Mouse (Mus musculus): ENCODE results near the gene Eef2. TPM values are rescaled to one million over a fixed set of nuclear protein-coding genes. Genes with fewer than 3 reads are reported as not detected.
"Not testable (repeated sequence)": the region's sequence is repeated elsewhere in the genome, so short reads cannot be mapped to it uniquely, and the experiment has no call there.

The Eef2 gene
- polyA plus RNA-seq, 1 experiment = 468 TPM

- WGBS = 59% methylated on average over 8 of the region's 8 CpGs
- Histone ChIP-seq H3K4me1 (ENCODE audit: control insufficient read depth, insufficient read depth, low read length) (no peaks in the 10 kb centered on the region), H3K4me3 (replicated peaks; ENCODE audit: control insufficient read depth, low read depth, low read length) (no peak overlapping the region), H3K27ac (ENCODE audit: control insufficient read depth, insufficient read depth, low read depth, low read length, poor library complexity) (no peak overlapping the region)
- no peak for TF ChIP-seq CTCF (IDR thresholded peaks at IDR 0.05; ENCODE audit: control insufficient read depth, insufficient read depth, low read length)
- TF ChIP-seq POLR2A (IDR thresholded peaks at IDR 0.05; ENCODE audit: borderline replicate concordance, control insufficient read depth, low read depth, low read length) = no peak
Measured at GRCm38 (mm10) chr10:81202978-81203720, 26.7 kb downstream of the Eef2 start.

DNA sequence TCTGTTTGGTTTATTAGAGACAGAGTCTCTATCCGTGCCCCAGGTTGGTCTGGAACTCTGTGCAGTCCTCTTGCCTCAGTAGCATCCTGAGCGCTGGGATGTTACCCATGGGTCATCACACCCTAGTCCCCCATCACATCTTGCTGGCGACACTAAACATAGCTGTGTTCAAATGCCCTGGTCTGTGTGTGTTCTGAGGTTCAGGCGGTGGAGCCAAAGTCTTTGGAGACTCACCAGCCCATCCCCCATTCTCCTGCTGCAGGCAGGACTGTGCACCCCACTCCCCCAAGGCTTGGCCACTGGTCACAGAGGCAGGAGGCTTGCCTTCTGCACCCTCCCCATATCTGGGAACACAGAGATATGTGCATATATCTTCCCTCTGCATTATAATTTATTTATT lies 27.7 kb downstream of the Eef2 start:
- TF ChIP-seq POLR2A (IDR thresholded peaks at IDR 0.05; ENCODE audit: borderline replicate concordance, control insufficient read depth, low read depth, low read length) (no peak), CTCF (IDR thresholded peaks at IDR 0.05; ENCODE audit: control insufficient read depth, insufficient read depth, low read length) (no peak)
- no peaks in the 10 kb centered on the region for H3K4me1 ChIP-seq (ENCODE audit: control insufficient read depth, insufficient read depth, low read length)
- H3K4me3 ChIP-seq (replicated peaks; ENCODE audit: control insufficient read depth, low read depth, low read length) = no peak overlapping the region
- no peak overlapping the region for H3K27ac ChIP-seq (ENCODE audit: control insufficient read depth, insufficient read depth, low read depth, low read length, poor library complexity)
- WGBS = 73% methylated on average over 4 of the region's 4 CpGs

DNA sequence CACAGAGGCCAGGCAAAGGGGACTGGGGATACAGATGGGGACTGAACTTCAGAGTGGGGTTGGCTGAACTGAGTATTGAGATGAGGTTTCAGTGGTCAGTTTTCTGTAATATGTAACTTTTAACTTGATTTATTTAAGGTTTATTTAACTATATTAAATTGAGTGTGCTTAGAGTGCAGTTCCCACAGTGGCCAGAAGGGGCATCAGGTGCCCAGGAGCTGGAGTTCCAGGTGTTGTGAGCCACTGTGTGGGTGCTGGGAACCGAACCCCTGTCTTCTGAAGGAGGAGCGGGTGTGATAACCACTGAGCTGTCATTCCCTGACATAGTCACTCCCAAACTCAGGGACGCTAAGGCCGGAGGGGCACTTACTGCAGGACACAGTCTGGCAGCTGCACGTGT lies 33.7 kb downstream of the Eef2 start:
- Histone ChIP-seq H3K4me1 (ENCODE audit: control insufficient read depth, insufficient read depth, low read length) (no peaks in the 10 kb centered on the region), H3K27ac (ENCODE audit: control insufficient read depth, insufficient read depth, low read depth, low read length, poor library complexity) (no peak overlapping the region), H3K4me3 (replicated peaks; ENCODE audit: control insufficient read depth, low read depth, low read length) (no peak overlapping the region)
- WGBS = 89% methylated on average over 5 of the region's 5 CpGs
- TF ChIP-seq CTCF (IDR thresholded peaks at IDR 0.05; ENCODE audit: control insufficient read depth, insufficient read depth, low read length) = peak; percentile 28; the same call in 1 of the 2 replicates
- no peak for TF ChIP-seq POLR2A (IDR thresholded peaks at IDR 0.05; ENCODE audit: borderline replicate concordance, control insufficient read depth, low read depth, low read length)

GRCm38 (mm10) chr10:81216260-81216659 lies 39.8 kb downstream of the Eef2 start:
- Histone ChIP-seq H3K4me1 (ENCODE audit: control insufficient read depth, insufficient read depth, low read length) (no peaks in the 10 kb centered on the region; the same call in 1 of the 2 replicates), H3K4me3 (replicated peaks; ENCODE audit: control insufficient read depth, low read depth, low read length) (no peak overlapping the region), H3K27ac (ENCODE audit: control insufficient read depth, insufficient read depth, low read depth, low read length, poor library complexity) (no peak overlapping the region)
- TF ChIP-seq CTCF (IDR thresholded peaks at IDR 0.05; ENCODE audit: control insufficient read depth, insufficient read depth, low read length) (no peak), POLR2A (IDR thresholded peaks at IDR 0.05; ENCODE audit: borderline replicate concordance, control insufficient read depth, low read depth, low read length) (no peak)
- 59% methylated on average over 6 of the region's 6 CpGs for WGBS

GRCm38 (mm10) chr10:81216810-81217209 lies 40.4 kb downstream of the Eef2 start:
- TF ChIP-seq CTCF (IDR thresholded peaks at IDR 0.05; ENCODE audit: control insufficient read depth, insufficient read depth, low read length) = peak; percentile 19; the same call in 1 of the 2 replicates
- TF ChIP-seq POLR2A (IDR thresholded peaks at IDR 0.05; ENCODE audit: borderline replicate concordance, control insufficient read depth, low read depth, low read length) = 0 out of 2 replicates have a peak, but pooled peaks have one; percentile 13
- Histone ChIP-seq H3K4me3 (replicated peaks; ENCODE audit: control insufficient read depth, low read depth, low read length) (no peak overlapping the region), H3K27ac (ENCODE audit: control insufficient read depth, insufficient read depth, low read depth, low read length, poor library complexity) (no peak overlapping the region), H3K4me1 (ENCODE audit: control insufficient read depth, insufficient read depth, low read length) (no peaks in the 10 kb centered on the region; the same call in 1 of the 2 replicates)
- WGBS = 80% methylated on average over 6 of the region's 6 CpGs

GRCm38 (mm10) chr10:81217267-81217666 lies 40.8 kb downstream of the Eef2 start:
- 12% methylated on average over 1 of the region's 1 CpGs for WGBS
- not testable (repeated sequence) for H3K27ac ChIP-seq (ENCODE audit: control insufficient read depth, insufficient read depth, low read depth, low read length, poor library complexity); H3K4me1 ChIP-seq (ENCODE audit: control insufficient read depth, insufficient read depth, low read length); H3K4me3 ChIP-seq (replicated peaks; ENCODE audit: control insufficient read depth, low read depth, low read length)
- TF ChIP-seq CTCF (IDR thresholded peaks at IDR 0.05; ENCODE audit: control insufficient read depth, insufficient read depth, low read length) = peak; percentile 62

- no peak overlapping the region for H3K4me3 ChIP-seq (replicated peaks; ENCODE audit: control insufficient read depth, low read depth, low read length)
- H3K4me1 ChIP-seq (ENCODE audit: control insufficient read depth, insufficient read depth, low read length) = no peaks in the 10 kb centered on the region; the same call in 1 of the 2 replicates
- 12% methylated on average over 7 of the region's 7 CpGs for WGBS
- H3K27ac ChIP-seq (ENCODE audit: control insufficient read depth, insufficient read depth, low read depth, low read length, poor library complexity) = no peak overlapping the region
- TF ChIP-seq CTCF (IDR thresholded peaks at IDR 0.05; ENCODE audit: control insufficient read depth, insufficient read depth, low read length) (peak; percentile 93), POLR2A (IDR thresholded peaks at IDR 0.05; ENCODE audit: borderline replicate concordance, control insufficient read depth, low read depth, low read length) (no peak)
Measured at GRCm38 (mm10) chr10:81217964-81218363, 41.5 kb downstream of the Eef2 start.

GRCm38 (mm10) chr10:81221402-81222015 lies 45.1 kb downstream of the Eef2 start:
- Histone ChIP-seq H3K4me1 (ENCODE audit: control insufficient read depth, insufficient read depth, low read length) (no peaks in the 10 kb centered on the region; the same call in 1 of the 2 replicates), H3K27ac (ENCODE audit: control insufficient read depth, insufficient read depth, low read depth, low read length, poor library complexity) (no peak overlapping the region), H3K4me3 (replicated peaks; ENCODE audit: control insufficient read depth, low read depth, low read length) (no peak overlapping the region)
- TF ChIP-seq CTCF (IDR thresholded peaks at IDR 0.05; ENCODE audit: control insufficient read depth, insufficient read depth, low read length) = no peak
- no peak for TF ChIP-seq POLR2A (IDR thresholded peaks at IDR 0.05; ENCODE audit: borderline replicate concordance, control insufficient read depth, low read depth, low read length)
- 50% methylated on average over 5 of the region's 5 CpGs for WGBS

GRCm38 (mm10) chr10:81223731-81224130 lies 47.3 kb downstream of the Eef2 start:
- H3K4me1 ChIP-seq (ENCODE audit: control insufficient read depth, insufficient read depth, low read length); H3K27ac ChIP-seq (ENCODE audit: control insufficient read depth, insufficient read depth, low read depth, low read length, poor library complexity); H3K4me3 ChIP-seq (replicated peaks; ENCODE audit: control insufficient read depth, low read depth, low read length): not testable (repeated sequence)
- 68% methylated on average over 2 of the region's 2 CpGs for WGBS

All from bone marrow, adult 2 months (tissue).